Mouse (Mus musculus): ENCODE results near the gene Aktip. TPM values are rescaled to one million over a fixed set of nuclear protein-coding genes. Genes with fewer than 3 reads are reported as not detected.

The Aktip gene
- polyA plus RNA-seq, 1 experiment from 2014 or later = 49.7 TPM

DNA sequence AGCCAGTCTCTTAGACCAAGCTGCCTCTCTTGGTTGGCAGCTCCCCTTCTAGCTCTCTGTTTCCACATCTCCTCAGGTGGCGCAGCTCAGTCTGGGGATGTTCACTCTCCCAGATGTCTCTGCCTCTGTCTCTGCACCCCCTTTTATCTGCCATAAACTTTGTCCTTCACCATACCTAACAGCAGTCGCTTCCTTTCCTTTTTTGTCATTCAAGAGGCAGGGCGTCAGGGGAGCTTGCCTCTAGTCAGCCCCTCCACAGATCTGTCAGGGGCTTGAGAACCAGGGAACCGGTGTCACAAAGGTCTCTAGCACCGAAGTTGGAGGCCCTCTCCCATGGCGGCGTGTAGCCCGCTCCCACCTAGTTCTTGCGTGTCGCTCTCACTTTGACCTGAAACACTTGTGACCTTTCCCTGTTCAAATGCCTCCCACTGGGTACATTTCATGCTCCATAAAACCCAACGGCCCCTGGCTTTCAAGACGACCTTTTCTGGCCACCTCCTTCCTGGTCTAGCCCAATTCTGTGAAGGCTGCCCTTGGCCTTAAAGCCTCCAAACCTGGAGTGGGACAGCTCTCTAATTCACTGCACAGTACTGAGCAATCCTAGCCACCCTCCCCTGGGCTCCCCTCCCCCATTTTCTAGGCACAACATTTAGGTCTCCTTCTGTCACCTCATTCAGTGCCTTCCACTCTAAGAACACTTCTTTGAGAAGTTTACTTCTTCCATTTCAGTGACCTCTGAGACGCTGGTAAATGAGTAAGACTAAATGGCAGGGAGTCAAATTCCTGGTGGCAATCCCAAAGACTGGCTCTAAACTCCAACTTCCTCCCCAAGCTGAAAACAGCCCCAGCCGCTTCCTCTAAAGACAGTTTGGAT is 64.2 kb downstream of the Aktip start:
- no peak for DNase-seq (ENCODE audit: low spot score)
- H3K36me3 ChIP-seq = no peaks in the 10 kb centered on the region
- H3K4me3 ChIP-seq = no peak overlapping the region
- H3K27ac ChIP-seq = no peak overlapping the region
- WGBS = 79% methylated on average over 14 of the region's 14 CpGs
- no peaks in the 10 kb centered on the region for H3K9me3 ChIP-seq
- no peaks in the 10 kb centered on the region for H3K27me3 ChIP-seq (ENCODE audit: insufficient read depth, poor library complexity, severe bottlenecking)
- H3K4me1 ChIP-seq = peaks cover 16% of the 10 kb centered on the region; the same call in 1 of the 2 replicates

DNA sequence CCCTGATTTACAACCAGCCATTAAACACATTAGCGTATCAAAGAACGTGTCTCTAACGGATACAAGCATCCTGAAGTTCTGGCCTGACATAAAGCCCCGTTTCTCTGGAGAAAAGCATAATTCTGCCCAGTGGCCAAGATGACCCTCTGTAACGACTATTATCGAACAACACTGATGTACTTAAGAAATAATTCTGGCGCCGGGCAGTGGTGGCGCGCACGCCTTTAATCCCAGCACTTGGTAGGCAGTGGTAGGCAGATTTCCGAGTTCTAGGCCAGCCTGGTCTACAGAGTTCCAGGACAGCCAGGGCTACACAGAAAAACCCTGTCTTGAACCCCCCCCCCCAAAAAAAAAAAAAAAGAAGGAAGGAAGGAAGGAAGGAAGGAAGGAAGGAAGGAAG is 65.1 kb downstream of the Aktip start:
- 62% methylated on average over 12 of the region's 12 CpGs for WGBS
- H3K27me3 ChIP-seq (ENCODE audit: insufficient read depth, poor library complexity, severe bottlenecking) = no peaks in the 10 kb centered on the region

DNA sequence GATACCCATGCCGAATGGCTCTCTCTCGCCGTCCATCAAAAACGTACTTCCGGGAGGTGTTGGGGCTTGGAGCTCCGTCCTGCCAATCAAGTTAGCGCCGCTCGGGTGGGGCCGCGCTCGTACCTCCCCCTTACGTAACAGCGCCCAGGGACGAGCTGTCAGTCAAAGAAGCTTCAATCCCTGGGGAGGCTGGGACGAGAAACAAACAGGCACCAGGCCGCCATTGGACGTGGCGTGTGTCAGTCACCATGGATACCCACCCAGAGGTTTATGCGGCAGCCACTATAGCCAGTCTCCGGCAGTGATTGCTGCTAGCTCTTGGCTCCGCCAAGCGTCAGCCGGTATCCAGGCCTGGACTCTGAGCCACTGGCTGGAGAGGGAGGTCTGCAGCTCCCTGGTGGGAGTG is 65.7 kb downstream of the Aktip start:
- H3K9me3 ChIP-seq = no peaks in the 10 kb centered on the region
- H3K4me3 ChIP-seq = peak overlapping the region; percentile 82
- peak; percentile 100 for DNase-seq (ENCODE audit: low spot score)
- peak overlapping the region; percentile 83 for H3K27ac ChIP-seq
- peaks cover 6% of the 10 kb centered on the region for H3K36me3 ChIP-seq
- no peaks in the 10 kb centered on the region for H3K27me3 ChIP-seq (ENCODE audit: insufficient read depth, poor library complexity, severe bottlenecking)
- under 1% methylated on average over 24 of the region's 24 CpGs for WGBS
- H3K4me1 ChIP-seq = peaks cover 16% of the 10 kb centered on the region; the same call in 1 of the 2 replicates

More for the DNA sequence above, 65.1 kb downstream of the Aktip start:
- Histone ChIP-seq H3K4me1 (peaks cover 16% of the 10 kb centered on the region; the same call in 1 of the 2 replicates), H3K9me3 (no peaks in the 10 kb centered on the region), H3K36me3 (peaks cover under 1% of the 10 kb centered on the region; the same call in 1 of the 2 replicates), H3K4me3 (peak overlapping the region; percentile 82), H3K27ac (peak overlapping the region; percentile 65; the same call in 1 of the 2 replicates)
- DNase-seq (ENCODE audit: low spot score) = no peak

- H3K27me3 ChIP-seq (ENCODE audit: insufficient read depth, poor library complexity, severe bottlenecking) = no peaks in the 10 kb centered on the region
- no peaks in the 10 kb centered on the region for H3K9me3 ChIP-seq
- H3K4me3 ChIP-seq = peak overlapping the region; percentile 82
- H3K27ac ChIP-seq = peak overlapping the region; percentile 83
- DNase-seq (ENCODE audit: low spot score) = no peak
- peaks cover 16% of the 10 kb centered on the region; the same call in 1 of the 2 replicates for H3K4me1 ChIP-seq
- H3K36me3 ChIP-seq = peaks cover 9% of the 10 kb centered on the region
- WGBS = 1% methylated on average over 50 of the region's 58 CpGs
Observed at GRCm38 (mm10) chr8:91133441-91134069, 66.2 kb downstream of the Aktip start.

- no peaks in the 10 kb centered on the region for H3K27me3 ChIP-seq (ENCODE audit: insufficient read depth, poor library complexity, severe bottlenecking)
- DNase-seq (ENCODE audit: low spot score) = no peak
- peak overlapping the region; percentile 82; the same call in 1 of the 2 replicates for H3K4me3 ChIP-seq
- H3K36me3 ChIP-seq = peaks cover 13% of the 10 kb centered on the region
- WGBS = 75% methylated on average over 4 of the region's 4 CpGs
- H3K4me1 ChIP-seq = peaks cover 16% of the 10 kb centered on the region; the same call in 1 of the 2 replicates
- H3K27ac ChIP-seq = no peak overlapping the region
- H3K9me3 ChIP-seq = no peaks in the 10 kb centered on the region
Observed at GRCm38 (mm10) chr8:91132731-91133130, 67.0 kb downstream of the Aktip start.

GRCm38 (mm10) chr8:91126786-91127185 is 73.0 kb downstream of the Aktip start:
- H3K4me3 ChIP-seq = no peak overlapping the region
- WGBS = 90% methylated on average over 8 of the region's 8 CpGs
- no peaks in the 10 kb centered on the region for H3K9me3 ChIP-seq
- H3K4me1 ChIP-seq = no peaks in the 10 kb centered on the region
- H3K27me3 ChIP-seq (ENCODE audit: insufficient read depth, poor library complexity, severe bottlenecking) = no peaks in the 10 kb centered on the region
- peaks cover 65% of the 10 kb centered on the region for H3K36me3 ChIP-seq
- H3K27ac ChIP-seq = no peak overlapping the region
- no peak for DNase-seq (ENCODE audit: low spot score)

DNA sequence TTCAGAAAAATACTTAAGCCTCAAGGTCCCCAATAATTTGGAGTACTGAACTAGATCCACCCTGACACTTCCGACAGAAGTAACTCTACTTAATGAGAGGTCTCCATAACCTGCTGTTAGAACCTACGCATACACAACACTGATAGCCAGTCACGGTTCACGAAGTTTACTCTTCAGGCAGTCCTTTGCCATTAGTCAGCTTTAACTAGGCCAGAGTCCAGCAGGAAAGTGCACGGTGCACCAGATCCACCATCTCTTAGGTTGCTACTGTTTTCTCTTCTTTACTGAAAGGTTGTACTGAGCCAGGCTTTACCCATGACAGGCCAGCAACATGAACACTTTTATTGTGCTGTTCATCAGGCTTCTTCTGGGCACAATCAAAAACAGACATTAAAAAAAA is 75.5 kb downstream of the Aktip start:
- Histone ChIP-seq H3K36me3 (peaks cover 80% of the 10 kb centered on the region), H3K9me3 (no peaks in the 10 kb centered on the region), H3K4me3 (no peak overlapping the region), H3K27me3 (ENCODE audit: insufficient read depth, poor library complexity, severe bottlenecking) (no peaks in the 10 kb centered on the region), H3K27ac (no peak overlapping the region), H3K4me1 (no peaks in the 10 kb centered on the region)
- 92% methylated on average over 5 of the region's 5 CpGs for WGBS
- no peak for DNase-seq (ENCODE audit: low spot score)

DNA sequence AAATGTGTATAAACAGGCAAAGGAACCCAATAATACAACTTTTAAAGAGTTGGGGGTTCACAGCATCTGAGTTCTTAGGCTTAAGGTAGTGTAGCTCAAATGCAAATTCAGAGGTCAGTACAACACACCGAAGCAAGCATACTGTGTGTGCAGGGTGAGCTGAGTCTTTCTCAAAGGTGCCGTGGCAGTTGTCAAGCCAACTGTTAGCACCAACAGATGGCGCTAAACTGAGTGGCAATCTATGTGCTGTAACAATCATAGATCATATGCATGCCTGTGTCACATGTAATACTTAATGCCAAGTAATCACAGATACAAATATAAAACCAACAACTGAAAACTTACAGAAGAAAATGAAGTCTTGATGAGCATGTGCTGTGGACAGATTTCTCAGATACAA is 81.6 kb downstream of the Aktip start:
- DNase-seq (ENCODE audit: low spot score) = no peak
- no peak overlapping the region for H3K4me3 ChIP-seq
- H3K36me3 ChIP-seq = peaks cover 66% of the 10 kb centered on the region
- no peaks in the 10 kb centered on the region for H3K4me1 ChIP-seq
- H3K27me3 ChIP-seq (ENCODE audit: insufficient read depth, poor library complexity, severe bottlenecking) = no peaks in the 10 kb centered on the region
- 78% methylated on average over 3 of the region's 3 CpGs for WGBS
- no peak overlapping the region for H3K27ac ChIP-seq
- H3K9me3 ChIP-seq = no peaks in the 10 kb centered on the region

- no peak for DNase-seq (ENCODE audit: low spot score)
- Histone ChIP-seq H3K27ac (no peak overlapping the region), H3K4me1 (no peaks in the 10 kb centered on the region), H3K9me3 (no peaks in the 10 kb centered on the region), H3K36me3 (peaks cover 66% of the 10 kb centered on the region), H3K4me3 (no peak overlapping the region), H3K27me3 (ENCODE audit: insufficient read depth, poor library complexity, severe bottlenecking) (no peaks in the 10 kb centered on the region)
- 88% methylated on average over 4 of the region's 4 CpGs for WGBS
Observed at GRCm38 (mm10) chr8:91117537-91117936, 82.2 kb downstream of the Aktip start.

- WGBS = 81% methylated on average over 11 of the region's 11 CpGs
- peaks cover 51% of the 10 kb centered on the region for H3K36me3 ChIP-seq
- H3K9me3 ChIP-seq = no peaks in the 10 kb centered on the region
Observed at GRCm38 (mm10) chr8:91114910-91115309, 84.9 kb downstream of the Aktip start.

DNA sequence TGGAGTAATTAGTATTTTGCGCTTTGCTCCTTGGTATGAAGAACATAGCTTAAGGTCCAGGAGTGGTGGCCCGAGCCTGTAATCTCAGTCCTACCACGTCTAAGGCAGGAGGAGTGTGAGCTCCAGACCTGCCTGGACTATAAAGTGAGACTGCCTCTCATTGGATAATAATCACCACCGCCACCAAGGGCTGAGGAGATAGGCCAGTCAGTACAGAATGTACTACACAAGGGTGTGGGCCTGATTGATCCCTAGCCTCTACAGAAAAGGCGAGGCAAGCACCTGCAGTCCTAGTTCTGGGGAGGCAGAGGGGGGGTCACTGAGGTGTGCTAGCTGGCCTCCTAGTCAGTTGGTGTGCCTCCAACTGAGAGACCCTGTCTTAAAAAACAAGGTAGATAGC is 85.3 kb downstream of the Aktip start:
- DNase-seq (ENCODE audit: low spot score) = no peak
- 89% methylated on average over 5 of the region's 5 CpGs for WGBS
- Histone ChIP-seq H3K27me3 (ENCODE audit: insufficient read depth, poor library complexity, severe bottlenecking) (no peaks in the 10 kb centered on the region), H3K27ac (no peak overlapping the region), H3K9me3 (no peaks in the 10 kb centered on the region), H3K4me1 (no peaks in the 10 kb centered on the region), H3K36me3 (peaks cover 47% of the 10 kb centered on the region), H3K4me3 (no peak overlapping the region)

More at GRCm38 (mm10) chr8:91114910-91115309, 84.9 kb downstream of the Aktip start:
- H3K4me3 ChIP-seq = no peak overlapping the region
- DNase-seq (ENCODE audit: low spot score) = no peak
- H3K27me3 ChIP-seq (ENCODE audit: insufficient read depth, poor library complexity, severe bottlenecking) = no peaks in the 10 kb centered on the region
- H3K27ac ChIP-seq = no peak overlapping the region
- H3K4me1 ChIP-seq = no peaks in the 10 kb centered on the region

DNA sequence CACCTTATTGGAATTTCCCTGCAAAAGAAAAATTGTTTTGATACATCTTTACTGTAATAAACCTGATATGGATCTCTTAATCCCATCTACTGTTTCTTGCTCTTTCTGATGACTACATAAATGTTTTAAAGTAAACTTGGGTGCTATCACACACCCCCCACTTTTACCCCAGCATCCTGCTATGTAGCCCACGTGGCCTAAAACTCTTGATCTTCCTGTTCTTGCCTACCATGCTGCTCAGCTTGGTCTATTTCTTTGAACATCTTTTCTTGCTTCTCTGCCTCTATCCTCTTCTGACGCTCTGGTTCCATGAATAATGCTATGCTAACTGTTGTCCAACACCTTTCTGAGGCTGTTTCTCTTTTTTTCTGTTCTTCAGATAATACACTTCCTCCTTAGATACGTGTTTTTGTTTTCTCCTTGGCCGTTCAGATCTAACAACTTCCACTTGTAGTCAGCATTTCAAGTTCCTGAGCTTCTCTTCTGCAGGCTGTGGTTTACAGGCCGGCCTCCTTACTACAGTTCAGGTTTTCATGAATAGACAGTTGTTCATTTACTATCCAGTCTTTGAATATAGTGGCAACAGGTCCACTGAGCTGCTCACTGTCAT is 87.8 kb downstream of the Aktip start:
- DNase-seq (ENCODE audit: low spot score) = no peak
- 87% methylated on average over 5 of the region's 5 CpGs for WGBS
- Histone ChIP-seq H3K4me1 (no peaks in the 10 kb centered on the region), H3K36me3 (peaks cover 42% of the 10 kb centered on the region), H3K27me3 (ENCODE audit: insufficient read depth, poor library complexity, severe bottlenecking) (no peaks in the 10 kb centered on the region), H3K27ac (no peak overlapping the region), H3K9me3 (no peaks in the 10 kb centered on the region), H3K4me3 (no peak overlapping the region)

- 88% methylated on average over 12 of the region's 12 CpGs for WGBS
- H3K9me3 ChIP-seq = no peaks in the 10 kb centered on the region
- H3K36me3 ChIP-seq = peaks cover 24% of the 10 kb centered on the region
Observed at GRCm38 (mm10) chr8:91106271-91106670, 93.5 kb downstream of the Aktip start.

More at GRCm38 (mm10) chr8:91106271-91106670, 93.5 kb downstream of the Aktip start:
- H3K27ac ChIP-seq = no peak overlapping the region
- H3K4me1 ChIP-seq = no peaks in the 10 kb centered on the region
- H3K27me3 ChIP-seq (ENCODE audit: insufficient read depth, poor library complexity, severe bottlenecking) = no peaks in the 10 kb centered on the region
- no peak overlapping the region for H3K4me3 ChIP-seq
- DNase-seq (ENCODE audit: low spot score) = no peak
